Mouse (Mus musculus): ENCODE measurements around the gene Adar. TPM values are rescaled to one million over a fixed set of nuclear protein-coding genes. Genes with fewer than 3 reads are reported as not detected.

The Adar gene
- total and polyA plus RNA-seq, 3 experiments = 11.5 to 33.1 (median 20.4) TPM

GRCm38 (mm10) chr3:89730350-89731331 is 15.8 kb downstream of the Adar start (continued):
- no peak; the same call in 1 of the 2 replicates for TF ChIP-seq ZMIZ1 (IDR thresholded peaks at IDR 0.05; ENCODE audit: low read depth, low read length)
- TF ChIP-seq HCFC1 (IDR thresholded peaks at IDR 0.05; ENCODE audit: low read depth, low read length) = 0 out of 2 replicates have a peak, but pooled peaks have one; percentile 17
- 0 out of 2 replicates have a peak, but pooled peaks have one; percentile 71 for TF ChIP-seq CHD1 (IDR thresholded peaks at IDR 0.05; ENCODE audit: low read depth, low read length)
- no peak for TF ChIP-seq MYC (IDR thresholded peaks at IDR 0.05; ENCODE audit: low read depth, low read length)
- peak; percentile 88 for TF ChIP-seq POLR2A (IDR thresholded peaks at IDR 0.05; ENCODE audit: low read depth, low read length)
- TF ChIP-seq NRF1 (IDR thresholded peaks at IDR 0.05; ENCODE audit: low read depth, low read length) = peak; percentile 19; the same call in 1 of the 2 replicates
- peak; percentile 60 for TF ChIP-seq TCF12 (IDR thresholded peaks at IDR 0.05; ENCODE audit: low read depth, low read length)
- no peak for TF ChIP-seq ZNF384 (IDR thresholded peaks at IDR 0.05; ENCODE audit: low read depth, low read length)
- TF ChIP-seq IRF4 (IDR thresholded peaks at IDR 0.05; ENCODE audit: low read depth, low read length) = peak; percentile 53
- TF ChIP-seq MXI1 (IDR thresholded peaks at IDR 0.05; ENCODE audit: low read depth, low read length) = peak; percentile 55; the same call in 1 of the 2 replicates

GRCm38 (mm10) chr3:89732091-89732490 is 17.3 kb downstream of the Adar start:
- Histone ChIP-seq H3K27ac (ENCODE audit: insufficient read depth, low read depth) (no peak overlapping the region), H3K9ac (ENCODE audit: insufficient read depth, low read depth) (peak overlapping the region; percentile 92), H3K9me3 (replicated peaks; ENCODE audit: low read length) (no peaks in the 10 kb centered on the region), H3K4me3 (replicated peaks in 1 of 3; ENCODE audit: low read depth in 2 of 3, low read length in 2 of 3, poor library complexity in 1 of 3) (peak overlapping the region in 2 of 3 experiments; percentile 3 to 93), H3K27me3 (replicated peaks) (no peaks in the 10 kb centered on the region), H3K36me3 (replicated peaks in 1 of 2; ENCODE audit: control insufficient read depth in 1 of 2, insufficient read depth in 1 of 2, low read length in 1 of 2) (peaks cover 24 to 40% of the 10 kb centered on the region in 2 experiments), H3K79me2 (replicated peaks; ENCODE audit: control insufficient read depth, extremely low read depth, insufficient read depth, poor library complexity, severe bottlenecking) (peaks cover 27% of the 10 kb centered on the region), H3K4me1 (ENCODE audit: control insufficient read depth in 1 of 2, insufficient read depth in 2 of 2) (peaks cover 13 to 48% of the 10 kb centered on the region in 2 experiments), H3K4me2 (ENCODE audit: insufficient read depth, low read depth, poor library complexity, severe bottlenecking) (peak overlapping the region; percentile 92)
- TF ChIP-seq IRF4 (IDR thresholded peaks at IDR 0.05; ENCODE audit: low read depth, low read length) (no peak), SIN3A (IDR thresholded peaks at IDR 0.05; ENCODE audit: low read length) (peak; percentile 15; the same call in 1 of the 2 replicates)
- in situ Hi-C loops (cut with MboI; ENCODE audit: low pct_ligation_motif_present, low pct_unique_long_range_greater_than_20kb, low sequenced_read_pairs) = loop anchor here (5.0 kb wide), 1 partner anchor 35 kb away; no protein-coding TSS in a partner anchor
- dilution Hi-C loops (cut with MboI; ENCODE audit: extremely low pct_ligation_motif_present, extremely low pct_unique_long_range_greater_than_20kb, low sequenced_read_pairs) = no loop called here
- DNase-seq (ENCODE audit: extremely low read depth) = no peak

- H3K9ac ChIP-seq (ENCODE audit: insufficient read depth, low read depth) = no peak overlapping the region
- no peak overlapping the region for H3K27ac ChIP-seq (ENCODE audit: insufficient read depth, low read depth)
- H3K4me1 ChIP-seq (ENCODE audit: control insufficient read depth in 1 of 2, insufficient read depth in 2 of 2) = peaks cover 1 to 8% of the 10 kb centered on the region in 2 experiments; a peak in 2 of 4 replicates
- dilution Hi-C loops (cut with MboI; ENCODE audit: extremely low pct_ligation_motif_present, extremely low pct_unique_long_range_greater_than_20kb, low sequenced_read_pairs) (no loop called here), in situ Hi-C loops (cut with MboI; ENCODE audit: low pct_ligation_motif_present, low pct_unique_long_range_greater_than_20kb, low sequenced_read_pairs) (no loop called here)
- H3K27me3 ChIP-seq (replicated peaks) = no peaks in the 10 kb centered on the region
- H3K36me3 ChIP-seq (replicated peaks in 1 of 2; ENCODE audit: control insufficient read depth in 1 of 2, insufficient read depth in 1 of 2, low read length in 1 of 2) = peaks cover 83 to 95% of the 10 kb centered on the region in 2 experiments
- peaks cover 10% of the 10 kb centered on the region; the same call in 1 of the 2 replicates for H3K79me2 ChIP-seq (replicated peaks; ENCODE audit: control insufficient read depth, extremely low read depth, insufficient read depth, poor library complexity, severe bottlenecking)
- TF ChIP-seq ZC3H11A (IDR thresholded peaks at IDR 0.05; ENCODE audit: low read depth, low read length) (no peak), SMC3 (IDR thresholded peaks at IDR 0.05; ENCODE audit: low read depth, low read length) (no peak), BHLHE40 (IDR thresholded peaks at IDR 0.05; ENCODE audit: low read depth, low read length) (no peak), TBP (conservative IDR thresholded peaks at IDR 0.05; ENCODE audit: low read depth, low read length) (no peak), KAT2A (IDR thresholded peaks at IDR 0.05; ENCODE audit: insufficient replicate concordance, low read length) (no peak), HCFC1 (IDR thresholded peaks at IDR 0.05; ENCODE audit: low read depth, low read length) (no peak), CTCF (conservative IDR thresholded peaks at IDR 0.05 in 1 of 2, IDR thresholded peaks at IDR 0.05 in 1 of 2; ENCODE audit: low read depth in 2 of 2, low read length in 2 of 2) (no peak), NRF1 (IDR thresholded peaks at IDR 0.05; ENCODE audit: low read depth, low read length) (no peak), IRF4 (IDR thresholded peaks at IDR 0.05; ENCODE audit: low read depth, low read length) (no peak), TCF12 (IDR thresholded peaks at IDR 0.05; ENCODE audit: low read depth, low read length) (no peak), ZKSCAN1 (IDR thresholded peaks at IDR 0.05; ENCODE audit: borderline replicate concordance, low read depth, low read length) (no peak), USF2 (conservative IDR thresholded peaks at IDR 0.05; ENCODE audit: low read depth, low read length) (no peak), MAFK (IDR thresholded peaks at IDR 0.05; ENCODE audit: insufficient replicate concordance, low read length) (no peak), MAX (IDR thresholded peaks at IDR 0.05; ENCODE audit: low read length) (no peak), CHD1 (IDR thresholded peaks at IDR 0.05; ENCODE audit: low read depth, low read length) (no peak), JUND (conservative IDR thresholded peaks at IDR 0.05; ENCODE audit: low read depth, low read length) (no peak), RCOR1 (conservative IDR thresholded peaks at IDR 0.05; ENCODE audit: low read depth, low read length) (no peak), MXI1 (IDR thresholded peaks at IDR 0.05; ENCODE audit: low read depth, low read length) (no peak)
- no peak for DNase-seq (ENCODE audit: extremely low read depth)
- no peaks in the 10 kb centered on the region for H3K9me3 ChIP-seq (replicated peaks; ENCODE audit: low read length)
- no peak overlapping the region for H3K4me2 ChIP-seq (ENCODE audit: insufficient read depth, low read depth, poor library complexity, severe bottlenecking)
- no peak overlapping the region for H3K4me3 ChIP-seq (replicated peaks in 1 of 3; ENCODE audit: low read depth in 2 of 3, low read length in 2 of 3, poor library complexity in 1 of 3)
Measured at GRCm38 (mm10) chr3:89738509-89738908, 23.7 kb downstream of the Adar start.
